In genomic region chr1:31214831-31215230, GRCm38 (mm10) we compare ENCODE assay signal across 27 mouse cellular contexts. TPM values are rescaled to one million over a fixed set of nuclear protein-coding genes. Genes with fewer than 3 reads are reported as not detected.
"Had no signal": no experiment of that assay in that cellular context is flagged by ENCODE, and none has a peak within 500 bp of the region (broad histone marks: within the 10 kb centered on the region; RNA-seq: fewer than 3 reads in every experiment).

No protein-coding gene starts in this region.

- H3K9me3 ChIP-seq: lung, embryonic 15.5 days; midbrain, embryonic 10.5 days; midbrain, embryonic 12.5 days; neural tube, embryonic 13.5 days; neural tube, embryonic 15.5 days had no signal

- ATAC-seq: midbrain, embryonic 16.5 days had no signal

- H3K27ac ChIP-seq: liver, embryonic 14.5 days; lung, embryonic 15.5 days; midbrain, embryonic 10.5 days; midbrain, embryonic 12.5 days; neural tube, embryonic 13.5 days; neural tube, embryonic 15.5 days had no signal

- H3K36me3 ChIP-seq: lung, embryonic 15.5 days; midbrain, embryonic 10.5 days; midbrain, embryonic 12.5 days; neural tube, embryonic 13.5 days; neural tube, embryonic 15.5 days had no signal

- H3K9ac ChIP-seq: liver, embryonic 14.5 days; lung, embryonic 15.5 days; midbrain, embryonic 12.5 days; neural tube, embryonic 13.5 days; neural tube, embryonic 15.5 days had no signal

- H3K4me2 ChIP-seq: lung, embryonic 15.5 days; midbrain, embryonic 12.5 days; neural tube, embryonic 13.5 days; neural tube, embryonic 15.5 days had no signal

- H3K4me1 ChIP-seq: lung, embryonic 15.5 days; midbrain, embryonic 10.5 days; midbrain, embryonic 12.5 days; neural tube, embryonic 13.5 days; neural tube, embryonic 15.5 days had no signal

- DNase-seq: lung, adult 18-20 months; lung, postnatal 4 days; midbrain, embryonic 14.5 days; retina, postnatal 1 day; right cerebral cortex, adult 18-20 months; right cerebral cortex, postnatal 25 days; right cerebral cortex, postnatal 4 days; spleen, adult 18-20 months; thymus, adult 18-20 months; thymus, postnatal 14 days; thymus, postnatal 36 days had no signal

- H3K27me3 ChIP-seq: lung, embryonic 15.5 days; midbrain, embryonic 12.5 days; neural tube, embryonic 13.5 days; neural tube, embryonic 15.5 days had no signal

- H3K4me3 ChIP-seq: lung, embryonic 15.5 days; midbrain, embryonic 10.5 days; midbrain, embryonic 12.5 days; myocyte; neural tube, embryonic 13.5 days; neural tube, embryonic 15.5 days had no signal

RNA-seq across cellular contexts. Expression of gene 4931428L18Rik, which starts 7.7 kb away (rescaled TPM):
- total RNA-seq: megakaryocyte-erythroid progenitor cell, adult 5-6 weeks had no signal
- polyA plus RNA-seq: liver, embryonic 14.5 days; liver, embryonic 16.5 days; lung, embryonic 15.5 days; midbrain, embryonic 10.5 days; midbrain, embryonic 12.5 days; midbrain, embryonic 14.5 days; midbrain, embryonic 16.5 days; neural tube, embryonic 11.5 days; neural tube, embryonic 13.5 days; neural tube, embryonic 15.5 days; small intestine, adult 2 months; stomach, embryonic 14.5 days; thymus, postnatal 0 days had no signal

RNA-seq across cellular contexts. Expression of gene Pih1d3, which starts 7.8 kb away (rescaled TPM):
- total RNA-seq: megakaryocyte, adult 5-6 weeks; megakaryocyte-erythroid progenitor cell, adult 5-6 weeks had no signal
- polyA plus RNA-seq: liver, embryonic 14.5 days; liver, embryonic 16.5 days; lung, embryonic 15.5 days; midbrain, embryonic 10.5 days; midbrain, embryonic 12.5 days; midbrain, embryonic 14.5 days; midbrain, embryonic 16.5 days; myocyte; neural tube, embryonic 11.5 days; neural tube, embryonic 13.5 days; neural tube, embryonic 15.5 days; small intestine, adult 2 months; stomach, embryonic 14.5 days; stomach, embryonic 16.5 days; thymus, postnatal 0 days had no signal

RNA-seq across cellular contexts. Expression of gene Lgsn, which starts 38.6 kb away (rescaled TPM):
- total RNA-seq: megakaryocyte, adult 5-6 weeks; megakaryocyte-erythroid progenitor cell, adult 5-6 weeks had no signal
- polyA plus RNA-seq: liver, embryonic 14.5 days; liver, embryonic 16.5 days; lung, embryonic 15.5 days; midbrain, embryonic 10.5 days; midbrain, embryonic 12.5 days; midbrain, embryonic 14.5 days; midbrain, embryonic 16.5 days; myocyte; neural tube, embryonic 11.5 days; neural tube, embryonic 13.5 days; small intestine, adult 2 months; stomach, embryonic 14.5 days; stomach, embryonic 16.5 days; thymus, postnatal 0 days had no signal
